Mouse (Mus musculus) MEL (cell line): ENCODE measurements around the gene Mgat4c.

Source experiments
- EP300 ChIP-seq, 2 experiments: IDR thresholded peaks; 2 replicates each; pipeline ENCODE4 v1.6.1; 2011; ENCODE audit warnings: improper control_type of control experiment in 2 of 2, low read length in 2 of 2, low read depth in 1 of 2, mild to moderate bottlenecking in 1 of 2
- POLR2A ChIP-seq, 2 experiments: IDR thresholded peaks; 2 replicates each; pipeline ENCODE4 v1.6.1; 2011 to 2012; ENCODE audit warnings: low read length in 2 of 2, mild to moderate bottlenecking in 2 of 2, control low read depth in 1 of 2, improper control_type of control experiment in 1 of 2, low read depth in 1 of 2, moderate library complexity in 1 of 2; ENCODE audit not compliant: control insufficient read depth in 1 of 2, insufficient read depth in 1 of 2, poor library complexity in 1 of 2
- ZMIZ1 ChIP-seq: IDR thresholded peaks from 2 replicates; pipeline ENCODE4 v1.6.1; 2012; ENCODE audit warnings: low read depth, mild to moderate bottlenecking, inconsistent platforms, low read length, improper control_type of control experiment, moderate library complexity

DNA sequence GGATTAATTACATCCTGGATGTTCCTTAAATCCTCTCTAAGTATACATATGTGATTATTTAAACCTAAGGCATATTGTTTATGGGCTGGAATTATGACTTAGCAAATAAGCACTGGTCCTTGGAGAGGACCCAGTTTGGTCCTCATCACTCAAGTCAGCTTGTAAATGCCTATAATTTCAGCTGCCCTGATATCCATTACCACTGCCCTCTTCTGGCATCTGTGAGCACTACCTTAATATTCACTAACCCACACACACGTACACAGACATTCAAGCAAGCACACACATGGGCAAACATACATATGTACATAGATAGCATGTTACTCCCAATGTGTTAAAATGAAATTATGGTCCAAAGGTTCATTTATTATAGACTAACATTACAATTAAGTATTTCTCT, 474.6 kb downstream of the Mgat4c start:
- TF ChIP-seq POLR2A (IDR thresholded peaks at IDR 0.05; ENCODE audit: control insufficient read depth in 1 of 2, insufficient read depth in 1 of 2, low read depth in 1 of 2, low read length in 2 of 2, poor library complexity in 1 of 2) (no peak), EP300 (IDR thresholded peaks at IDR 0.05; ENCODE audit: low read depth in 1 of 2, low read length in 2 of 2) (no peak), ZMIZ1 (no peak)
